Comparison of ENCODE assay signal across 10 mouse cellular contexts in the genomic region with DNA sequence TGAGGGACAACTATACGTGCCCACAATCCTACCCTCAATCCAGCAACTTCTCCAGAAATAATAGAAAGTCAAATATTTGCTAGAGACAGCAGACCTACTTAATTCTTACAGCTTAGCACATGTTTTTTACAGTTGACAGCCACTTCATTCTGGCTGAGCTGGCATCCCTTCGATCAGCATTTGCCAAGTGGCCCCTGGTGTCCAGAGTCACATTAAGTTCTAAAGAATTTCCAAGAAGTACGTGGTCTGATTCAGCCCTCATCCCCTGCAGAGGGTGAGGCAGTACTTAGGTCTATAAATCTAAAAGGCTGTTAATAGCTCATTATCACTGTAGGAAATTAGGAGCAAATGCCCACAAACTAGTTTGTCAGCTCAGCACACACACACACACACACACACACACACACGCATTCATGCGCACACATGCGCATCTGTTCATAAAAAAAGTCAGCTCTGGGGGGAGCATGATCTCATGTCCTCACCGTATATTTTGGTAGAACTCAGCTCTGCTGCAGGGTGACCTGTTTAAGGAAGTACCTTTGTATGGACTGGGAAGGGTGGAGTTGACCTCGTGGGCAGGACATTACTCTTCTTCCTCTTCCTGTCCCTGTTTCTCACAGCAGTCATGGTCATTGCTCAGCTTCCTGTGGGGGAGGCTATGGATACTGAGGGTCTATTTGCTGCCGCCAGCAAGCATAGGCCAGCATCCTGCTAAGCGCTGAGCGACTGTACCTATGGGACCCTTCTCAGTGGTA.
DNase-seq lines count a peak whose midpoint lies in the region.
"Had no signal": no experiment of that assay in that cellular context is flagged by ENCODE, and none has a peak within 500 bp of the region (broad histone marks: within the 10 kb centered on the region; RNA-seq: fewer than 3 reads in every experiment).

No protein-coding gene starts in this region.

- DNase-seq in adrenal gland, adult 8-10 months = peak; percentile 16
- DNase-seq in adrenal gland, postnatal 4 days (ENCODE audit: low spot score in 2 of 2) = no peak
- DNase-seq in kidney, adult 9 months = peak; percentile 43
- DNase-seq in lung, postnatal 14 days = peak; percentile 21
- DNase-seq in urinary bladder, postnatal 25 days (ENCODE audit: low spot score) = no peak
- DNase-seq in layer of hippocampus, postnatal 36 days = no peak
- no peak for DNase-seq in left cerebral cortex, postnatal 36 days (ENCODE audit: low spot score in 2 of 2)

- H3K4me1 ChIP-seq in brown adipose tissue, adult 24 weeks (ENCODE audit: control insufficient read depth, insufficient read depth, insufficient read length, low read length) = peaks cover 27% of the 10 kb centered on the region

- H3K27ac ChIP-seq in brown adipose tissue, adult 24 weeks (replicated peaks; ENCODE audit: low read depth, low read length) = peak overlapping the region; percentile 97
- H3K27ac ChIP-seq: forebrain, embryonic 13.5 days; limb, embryonic 13.5 days had no signal

- H3K4me3 ChIP-seq in brown adipose tissue, adult 24 weeks (ENCODE audit: insufficient read depth, low read depth, low read length) = peak overlapping the region; percentile 12; the same call in 1 of the 2 replicates
- H3K4me3 ChIP-seq: forebrain, embryonic 13.5 days; limb, embryonic 13.5 days had no signal

- intact Hi-C loops in left cerebral cortex, postnatal 36 days (cut with DNase I) = no loop called here

Comparison
In these comparisons a context has a peak if more than half of its experiments do, and no peak if none do; other contexts are left out.
1. DNase-seq: peak in adrenal gland, adult 8-10 months (single experiment), kidney, adult 9 months (single experiment) and lung, postnatal 14 days (single experiment); none in adrenal gland, postnatal 4 days (0 of 2), urinary bladder, postnatal 25 days (single experiment), layer of hippocampus, postnatal 36 days (0 of 2) and left cerebral cortex, postnatal 36 days (0 of 2).